Mouse (Mus musculus): ENCODE results near the gene Grb10. TPM values are rescaled to one million over a fixed set of nuclear protein-coding genes. Genes with fewer than 3 reads are reported as not detected.
A peak's percentile ranks its signal among the peaks of the same experiment; 100 is the strongest.

Grb10 gene
- total RNA-seq, 2 experiments from 2014 or later: 25.0 TPM

DNA sequence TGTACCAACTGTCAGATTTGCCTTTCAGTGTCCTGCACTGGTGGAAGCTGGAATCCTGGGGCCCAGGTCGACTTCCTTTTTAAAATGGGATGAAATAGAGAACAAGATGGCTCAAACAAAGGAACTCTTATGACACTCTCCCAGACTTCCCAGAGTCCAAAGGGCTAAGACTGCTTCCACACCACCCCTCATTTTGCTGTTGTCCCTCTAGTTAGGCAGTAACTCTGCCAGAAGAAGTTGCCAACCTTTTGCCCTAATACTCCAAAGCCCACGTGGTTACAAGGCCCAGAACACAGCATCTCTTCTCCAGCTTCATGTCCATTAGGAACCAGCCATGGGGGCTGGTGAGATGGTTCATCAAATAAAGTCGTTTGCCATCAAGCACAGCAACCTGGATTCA lies 15.4 kb downstream of the Grb10 start:
- Histone ChIP-seq H3K27ac (no peak overlapping the region), H3K4me3 (no peak overlapping the region)
- DNase-seq (ENCODE audit: low spot score in 2 of 2): no peak
- TF ChIP-seq CTCF (conservative IDR thresholded peaks at IDR 0.05): no peak

DNA sequence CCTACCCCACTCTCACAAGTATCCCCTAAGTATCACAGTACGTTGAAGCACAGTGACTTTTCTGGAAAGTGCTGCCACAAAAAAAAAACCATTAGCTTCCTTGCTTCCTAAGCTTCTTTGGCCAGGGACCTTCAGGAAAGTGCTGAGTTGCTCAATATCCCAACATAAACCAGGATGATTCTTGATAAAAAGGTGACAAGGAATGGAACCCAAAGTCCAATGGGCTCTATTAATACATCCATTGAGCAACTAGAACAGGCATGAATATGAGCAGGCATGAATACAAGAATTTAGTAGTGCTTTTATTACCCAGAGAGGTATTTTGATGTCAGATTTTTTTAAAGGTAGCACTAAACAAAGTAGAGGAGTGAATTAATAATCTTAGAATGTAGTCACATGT lies 18.8 kb downstream of the Grb10 start:
- no peak for DNase-seq (ENCODE audit: low spot score in 2 of 2)
- H3K4me3 ChIP-seq: no peak overlapping the region
- no peak for TF ChIP-seq CTCF (conservative IDR thresholded peaks at IDR 0.05)
- no peak overlapping the region for H3K27ac ChIP-seq

DNA sequence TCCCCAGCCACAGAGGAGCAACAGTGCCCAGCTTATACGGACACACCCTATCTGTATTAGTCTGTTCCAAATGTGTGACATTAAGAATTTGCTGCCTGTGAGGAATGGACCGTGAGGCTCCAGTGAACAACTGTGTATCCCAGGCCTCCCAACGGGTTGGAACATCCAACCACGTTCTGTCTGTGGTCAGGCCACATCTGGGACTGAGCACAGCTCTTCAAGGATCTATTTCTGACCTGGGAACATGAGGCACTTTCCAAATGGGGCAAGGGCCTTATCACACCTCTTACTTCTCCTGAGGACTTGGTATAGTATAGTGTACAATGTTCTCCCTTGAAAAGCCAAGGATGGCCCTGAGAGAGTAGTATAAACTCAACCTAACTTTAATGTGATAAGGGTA lies 19.9 kb downstream of the Grb10 start:
- DNase-seq (ENCODE audit: low spot score in 2 of 2): no peak
- TF ChIP-seq CTCF (conservative IDR thresholded peaks at IDR 0.05): no peak
- no peak overlapping the region for H3K27ac ChIP-seq
- no peak overlapping the region for H3K4me3 ChIP-seq

DNA sequence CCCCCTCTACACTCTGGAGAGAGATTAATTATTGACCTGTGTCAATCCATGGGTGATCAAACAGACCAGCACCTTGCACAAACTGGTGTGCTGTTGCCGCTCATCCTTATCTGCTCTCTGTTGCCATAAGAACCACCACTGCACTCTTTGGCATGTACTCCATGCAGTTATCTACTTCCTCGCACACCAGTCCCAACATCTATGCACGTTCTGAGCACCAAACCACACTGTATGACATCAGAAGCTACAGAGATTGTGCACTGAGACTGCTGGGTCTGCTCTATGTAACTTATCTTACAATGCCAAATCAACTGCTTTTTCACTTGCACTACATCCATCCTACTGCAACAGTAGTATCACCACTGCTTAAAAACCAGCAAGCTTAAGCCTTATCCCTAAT lies 28.4 kb downstream of the Grb10 start:
- Histone ChIP-seq H3K27ac (no peak overlapping the region), H3K4me3 (no peak overlapping the region)
- no peak for DNase-seq (ENCODE audit: low spot score in 2 of 2)
- TF ChIP-seq CTCF (conservative IDR thresholded peaks at IDR 0.05): no peak

DNA sequence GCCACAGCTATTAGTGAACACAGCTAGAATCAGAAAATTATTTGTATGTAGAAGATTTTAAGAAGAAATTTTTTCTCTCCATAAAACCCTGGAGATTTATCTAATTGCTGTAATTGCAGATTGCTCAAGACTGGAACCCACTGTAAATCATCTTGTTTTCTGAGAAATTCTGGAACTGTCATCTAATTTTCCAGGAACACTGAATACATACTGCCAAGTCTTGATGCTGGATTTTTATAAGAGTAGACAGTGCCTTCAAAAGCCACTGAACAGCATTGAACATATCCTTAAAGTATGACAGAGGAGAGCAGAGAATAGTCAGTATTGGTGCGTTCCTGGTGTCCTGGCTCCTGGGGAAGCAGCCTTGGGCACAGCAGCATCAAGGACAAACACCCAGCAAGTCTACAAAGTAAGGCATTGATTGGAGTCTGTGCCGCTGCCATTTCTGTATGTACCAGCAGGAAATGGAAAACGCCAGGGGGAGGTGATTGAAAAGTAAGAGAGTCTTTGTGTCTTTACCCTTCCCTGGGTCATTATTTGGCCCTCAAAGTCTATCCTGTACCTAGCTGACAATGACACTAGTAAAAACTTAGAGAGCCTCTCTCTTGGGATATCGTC lies 38.1 kb downstream of the Grb10 start:
- no peak for TF ChIP-seq CTCF (conservative IDR thresholded peaks at IDR 0.05)
- no peak for DNase-seq (ENCODE audit: low spot score in 2 of 2)
- no peak overlapping the region for H3K27ac ChIP-seq
- no peak overlapping the region for H3K4me3 ChIP-seq

- no peak for DNase-seq (ENCODE audit: low spot score in 2 of 2)
- Histone ChIP-seq H3K27ac (no peak overlapping the region), H3K4me3 (no peak overlapping the region)
- TF ChIP-seq CTCF (conservative IDR thresholded peaks at IDR 0.05): no peak
Measured at GRCm38 (mm10) chr11:11998881-11999280, 39.6 kb downstream of the Grb10 start.

DNA sequence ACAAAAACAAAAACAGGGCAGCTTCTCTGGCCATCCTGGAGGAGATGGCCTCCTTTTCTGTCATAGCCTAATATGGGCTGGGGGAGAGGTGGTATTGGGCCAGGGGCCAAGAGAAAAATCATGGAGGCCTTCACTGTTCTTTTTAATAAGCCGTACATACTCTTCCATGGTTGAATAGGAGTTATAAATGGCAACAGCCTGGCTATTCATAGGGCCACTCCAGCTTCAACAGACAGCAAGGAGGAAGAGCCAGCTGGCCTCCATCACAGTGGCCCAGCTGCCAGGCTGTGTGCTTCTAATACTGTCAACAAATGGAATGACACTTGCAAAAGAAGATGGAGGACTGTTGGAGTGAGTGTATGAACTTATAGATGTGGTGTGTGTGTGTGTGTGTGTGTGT lies 41.4 kb downstream of the Grb10 start:
- no peak for TF ChIP-seq CTCF (conservative IDR thresholded peaks at IDR 0.05)
- DNase-seq (ENCODE audit: low spot score in 2 of 2): peak in 1 of 2 experiments; percentile 21
- Histone ChIP-seq H3K4me3 (no peak overlapping the region), H3K27ac (no peak overlapping the region)

GRCm38 (mm10) chr11:11995371-11995770 lies 43.1 kb downstream of the Grb10 start:
- DNase-seq (ENCODE audit: low spot score in 2 of 2): no peak
- H3K27ac ChIP-seq: no peak overlapping the region
- no peak overlapping the region for H3K4me3 ChIP-seq
- TF ChIP-seq CTCF (conservative IDR thresholded peaks at IDR 0.05): no peak

DNA sequence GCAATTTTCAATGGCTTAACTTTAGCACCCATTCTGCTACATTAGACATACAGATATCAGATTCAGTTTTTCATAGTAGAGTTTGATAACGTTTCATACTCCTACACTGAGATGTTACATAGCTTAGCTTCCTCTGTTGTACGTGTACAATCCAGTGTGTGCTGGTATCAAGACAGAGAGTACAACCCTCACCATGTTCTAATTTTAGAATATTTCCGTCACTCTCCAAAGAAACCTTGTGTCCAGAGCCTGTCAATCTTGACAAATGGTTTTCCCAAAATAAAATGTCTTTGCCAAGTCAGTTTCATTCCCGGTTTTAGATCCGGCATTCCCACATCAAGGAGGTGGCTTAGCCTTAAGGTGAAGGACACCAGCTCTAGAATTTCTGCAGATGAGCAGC lies 44.7 kb downstream of the Grb10 start:
- Histone ChIP-seq H3K27ac (no peak overlapping the region), H3K4me3 (no peak overlapping the region)
- TF ChIP-seq CTCF (conservative IDR thresholded peaks at IDR 0.05): no peak
- DNase-seq (ENCODE audit: low spot score in 2 of 2): no peak

- TF ChIP-seq CTCF (conservative IDR thresholded peaks at IDR 0.05): no peak
- DNase-seq (ENCODE audit: low spot score in 2 of 2): no peak
- no peak overlapping the region for H3K4me3 ChIP-seq
- H3K27ac ChIP-seq: no peak overlapping the region
Measured at GRCm38 (mm10) chr11:11993183-11993582, 45.3 kb downstream of the Grb10 start.

DNA sequence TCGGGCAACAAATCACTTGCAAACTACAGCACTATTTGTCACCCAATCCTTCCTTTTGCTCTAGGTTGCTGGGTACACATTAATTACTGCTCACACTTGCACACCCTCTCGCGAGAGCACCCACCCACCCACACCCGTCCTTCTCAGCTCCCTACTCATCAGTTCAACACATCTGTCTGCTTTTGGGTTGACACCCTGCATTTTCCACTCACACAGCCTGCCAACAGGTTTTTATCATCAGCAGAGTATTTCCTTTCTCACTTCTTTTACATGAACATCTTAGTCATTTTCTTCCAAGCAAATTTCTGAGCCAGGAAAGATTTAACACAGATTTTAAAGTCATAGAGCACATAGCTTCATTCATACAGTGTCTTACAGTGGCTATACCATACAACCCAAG lies 48.6 kb downstream of the Grb10 start:
- no peak for TF ChIP-seq CTCF (conservative IDR thresholded peaks at IDR 0.05)
- DNase-seq (ENCODE audit: low spot score in 2 of 2): no peak

DNA sequence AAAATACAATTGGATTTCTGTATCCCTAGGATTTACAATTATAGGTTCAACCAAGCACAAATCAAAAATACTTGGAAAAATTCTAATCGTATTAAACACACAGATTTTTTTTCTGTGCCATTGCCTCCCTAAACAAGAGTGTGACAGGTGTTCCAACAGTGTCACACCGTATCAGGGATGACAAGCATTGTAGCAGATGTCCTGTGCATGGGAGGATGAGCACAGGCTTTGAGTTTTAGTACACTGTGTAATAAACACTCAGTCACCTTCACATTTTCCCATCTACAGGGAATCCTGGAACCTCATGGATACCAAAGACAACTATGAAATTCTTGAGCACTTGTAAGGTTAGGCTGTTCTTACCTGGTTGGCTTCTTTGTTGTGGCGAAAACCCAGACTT lies 51.2 kb downstream of the Grb10 start:
- DNase-seq (ENCODE audit: low spot score in 2 of 2): no peak
- no peak overlapping the region for H3K4me3 ChIP-seq
- no peak for TF ChIP-seq CTCF (conservative IDR thresholded peaks at IDR 0.05)
- H3K27ac ChIP-seq: no peak overlapping the region

More for the DNA sequence above, 48.6 kb downstream of the Grb10 start:
- Histone ChIP-seq H3K27ac (no peak overlapping the region), H3K4me3 (no peak overlapping the region)

GRCm38 (mm10) chr11:11978611-11979197 lies 59.8 kb downstream of the Grb10 start:
- TF ChIP-seq CTCF (conservative IDR thresholded peaks at IDR 0.05): no peak
- Histone ChIP-seq H3K4me3 (no peak overlapping the region), H3K27ac (no peak overlapping the region)
- DNase-seq (ENCODE audit: low spot score in 2 of 2): no peak

- no peak overlapping the region for H3K27ac ChIP-seq
- no peak overlapping the region for H3K4me3 ChIP-seq
- TF ChIP-seq CTCF (conservative IDR thresholded peaks at IDR 0.05): peak; percentile 80
- DNase-seq (ENCODE audit: low spot score in 2 of 2): peak; percentile 15 to 16
Measured at GRCm38 (mm10) chr11:11974591-11975255, 63.8 kb downstream of the Grb10 start.
